Mouse (Mus musculus) granulocyte monocyte progenitor cell, adult 5-6 weeks (primary cell): ENCODE measurements around the gene Crlf3. TPM values are rescaled to one million over a fixed set of nuclear protein-coding genes. Genes with fewer than 3 reads are reported as not detected.
A peak's percentile ranks its signal among the peaks of the same experiment; 100 is the strongest.
"Not testable (repeated sequence)": the region's sequence is repeated elsewhere in the genome, so short reads cannot be mapped to it uniquely, and the experiment has no call there.

Source experiments
- ATAC-seq: replicated peaks from 2 replicates; pipeline ENCODE4 v1.8.0; 2016; ENCODE audit warnings: mild to moderate bottlenecking, moderate TSS enrichment, inconsistent platforms; ENCODE audit not compliant: poor library complexity, severe bottlenecking
- total RNA-seq, 2 experiments: library from RNA; stranded (forward) in 1 of 2; stranded (reverse) in 1 of 2; fragments of 200-712, 200-1000 nt in 1 of 2; fragments of >200 nt in 1 of 2; fragmentation: Nextera tagmentation in 1 of 2; gene quantifications; 2 replicates each; pipeline ENCODE4 v1.2.3; 2014 to 2017

Gene Crlf3
- total RNA-seq, 2 experiments from 2014 or later: 85.9 to 95.3 TPM

DNA sequence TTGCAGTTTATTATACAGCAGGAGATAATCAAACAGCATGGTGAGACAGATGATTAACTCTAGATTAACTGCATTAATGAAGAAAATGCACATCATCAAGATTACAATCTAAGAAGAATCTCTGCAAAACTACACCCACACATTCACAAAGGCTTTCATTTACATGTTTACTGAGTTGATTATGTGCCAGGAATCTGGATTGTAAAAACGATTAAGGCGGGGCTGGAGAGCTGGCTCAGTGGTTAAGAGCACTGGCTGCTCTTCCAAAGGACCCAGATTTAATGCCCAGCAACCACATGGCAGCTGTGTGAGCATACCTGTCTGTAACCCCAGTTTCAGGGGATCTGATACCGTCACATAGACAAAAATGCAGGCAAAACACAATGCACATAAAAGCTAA lies 11.0 kb downstream of the Crlf3 start:
- no peak for ATAC-seq

DNA sequence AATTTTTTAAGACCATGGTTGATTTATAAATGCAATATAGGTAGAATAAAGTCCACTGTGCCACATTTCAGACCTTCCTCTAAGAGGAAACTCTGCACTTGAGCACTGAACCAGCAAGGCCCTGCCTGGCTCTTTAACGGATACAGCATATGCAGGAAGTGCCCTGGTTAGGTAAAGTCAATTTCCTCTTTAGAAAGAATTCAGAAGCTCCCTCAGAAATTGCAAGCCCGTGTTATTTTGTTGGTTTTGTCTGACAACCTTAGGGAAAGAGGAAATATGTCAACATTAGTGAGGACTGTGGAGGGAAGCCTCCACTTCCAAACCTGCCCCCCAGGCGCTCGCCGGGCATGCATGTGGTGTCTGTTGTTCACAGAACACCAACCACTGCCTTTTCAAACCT lies 13.2 kb downstream of the Crlf3 start:
- peak; percentile 94 for ATAC-seq

DNA sequence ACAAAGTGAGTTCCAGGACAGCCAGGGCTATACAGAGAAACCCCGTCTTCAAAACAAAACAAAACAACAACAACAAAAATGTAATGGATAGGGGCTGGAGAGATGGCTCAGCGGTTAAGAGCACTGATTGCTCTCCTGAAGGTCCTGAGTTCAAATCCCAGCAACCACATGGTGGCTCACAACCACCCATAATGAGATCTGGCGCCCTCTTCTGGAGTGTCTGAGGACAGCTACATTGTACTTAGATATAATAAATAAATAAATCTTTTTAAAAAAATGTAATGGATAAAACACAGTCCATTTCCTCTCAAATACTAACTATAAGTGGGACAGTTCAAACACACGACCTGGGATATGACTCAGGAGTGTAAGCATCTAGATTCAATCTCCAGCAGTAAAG lies 14.4 kb downstream of the Crlf3 start:
- not testable (repeated sequence) for ATAC-seq

DNA sequence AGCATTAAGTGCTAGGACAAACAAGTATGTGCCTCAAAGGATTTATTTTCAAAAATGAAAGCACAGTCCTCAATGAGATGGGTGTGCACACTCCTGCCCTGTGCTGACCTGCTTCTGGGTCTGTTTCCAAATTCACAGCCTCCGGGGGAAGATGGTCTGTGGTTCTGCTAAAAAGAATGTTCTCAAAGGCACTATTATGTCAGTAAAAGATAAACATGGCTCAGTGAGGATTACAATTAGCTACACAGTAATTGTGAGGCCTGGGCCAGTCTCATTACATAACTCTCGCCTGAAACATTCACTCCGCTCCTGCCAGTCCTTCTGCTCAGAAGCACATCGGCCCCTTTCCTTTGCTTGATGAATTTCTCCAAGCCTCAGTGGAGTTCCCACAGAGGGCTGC lies 18.6 kb downstream of the Crlf3 start:
- no peak for ATAC-seq

DNA sequence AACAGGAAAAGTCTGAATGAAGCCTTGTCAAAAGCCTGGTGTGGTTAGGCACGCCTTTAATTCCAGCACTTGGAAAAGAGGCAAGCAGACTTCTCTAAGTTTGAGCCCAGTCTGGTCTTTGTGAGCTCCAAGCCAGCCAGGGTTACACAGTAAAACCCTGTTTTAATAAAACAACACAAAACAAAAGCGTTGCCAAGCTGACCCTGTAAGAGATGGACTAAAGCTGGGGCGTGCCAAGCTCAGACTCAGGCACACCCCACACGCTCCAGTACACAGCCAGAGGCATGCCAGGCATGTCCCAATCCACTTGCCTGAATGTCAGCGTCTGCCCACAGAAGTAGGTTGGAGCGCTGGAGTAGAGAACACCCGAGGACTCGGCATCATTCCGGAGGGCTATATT lies 24.6 kb downstream of the Crlf3 start:
- ATAC-seq: no peak

DNA sequence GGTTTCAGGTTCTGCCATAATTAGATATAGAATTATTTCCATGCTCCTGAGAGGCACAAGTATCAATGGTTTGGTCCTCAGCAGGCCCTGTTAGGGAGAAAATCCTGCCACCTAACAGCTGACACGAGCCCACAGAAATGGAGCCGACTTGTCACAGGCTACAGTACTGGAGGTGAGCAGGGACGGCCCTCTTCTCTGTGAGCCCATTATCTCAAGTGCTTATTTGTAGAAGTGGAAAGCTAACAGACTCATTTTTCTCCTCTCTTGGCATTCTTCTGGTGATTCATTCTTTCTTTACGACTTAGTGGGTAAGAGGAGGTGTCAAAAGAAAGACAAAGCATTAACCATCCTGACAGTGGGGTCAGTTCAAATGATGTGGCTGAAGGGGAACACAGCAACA lies 26.1 kb downstream of the Crlf3 start:
- ATAC-seq: no peak

DNA sequence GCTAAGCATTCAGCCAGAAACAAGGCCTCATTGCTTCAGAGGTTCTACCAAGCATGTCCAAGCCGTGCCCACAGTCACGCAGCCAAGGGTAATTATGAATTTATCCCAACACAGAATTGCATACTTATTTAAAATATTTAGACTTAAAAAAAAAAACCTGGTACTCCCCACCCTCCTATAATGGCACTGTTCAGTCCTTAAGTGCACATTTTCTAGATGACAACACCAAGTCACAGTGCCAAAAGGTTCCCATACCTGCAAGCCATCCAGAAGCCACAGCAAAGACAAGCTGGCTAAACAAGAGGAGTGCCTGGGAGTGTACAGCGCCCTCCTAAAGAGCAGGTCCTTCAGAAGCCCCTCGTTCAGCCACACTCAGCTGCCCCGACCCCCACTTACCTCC lies 27.6 kb downstream of the Crlf3 start:
- no peak for ATAC-seq

DNA sequence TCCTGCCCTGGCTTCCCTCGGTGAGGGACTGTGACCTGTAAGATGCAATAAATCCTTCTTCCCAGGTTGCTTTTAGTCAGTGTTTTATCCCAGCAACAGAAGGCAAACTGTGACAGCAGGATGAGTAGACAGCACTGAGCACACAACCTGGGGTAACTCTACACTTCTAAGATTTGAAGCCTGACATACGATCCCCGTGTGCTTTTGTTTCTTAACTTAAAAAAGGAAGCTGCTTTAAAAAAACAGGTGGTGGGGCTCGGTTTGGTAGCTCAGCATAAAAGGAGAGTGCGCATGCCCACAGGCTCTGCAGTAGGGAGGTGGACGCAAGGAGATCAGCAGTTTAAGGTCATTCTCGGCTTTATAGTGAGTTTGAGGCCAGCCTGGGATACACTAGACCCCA lies 28.3 kb downstream of the Crlf3 start:
- no peak for ATAC-seq

DNA sequence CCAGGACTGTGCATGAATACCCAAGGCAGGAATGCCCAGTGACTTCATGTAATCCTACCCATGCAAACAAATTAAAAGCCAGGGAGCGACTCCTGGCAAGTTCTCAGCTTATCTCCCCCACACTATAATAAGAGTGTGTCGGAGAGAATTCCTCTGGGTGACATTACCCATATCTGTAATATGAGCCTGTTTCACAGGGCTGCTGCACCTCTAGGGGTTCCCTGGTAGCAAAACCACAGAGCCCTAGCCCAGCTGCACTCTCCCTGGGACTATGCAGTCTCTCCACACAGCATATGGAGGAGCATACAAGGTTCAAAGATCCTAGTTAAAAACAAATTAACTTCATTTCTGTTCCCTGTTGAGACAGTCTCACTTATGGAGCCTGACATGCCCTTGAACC lies 30.7 kb downstream of the Crlf3 start:
- no peak for ATAC-seq

DNA sequence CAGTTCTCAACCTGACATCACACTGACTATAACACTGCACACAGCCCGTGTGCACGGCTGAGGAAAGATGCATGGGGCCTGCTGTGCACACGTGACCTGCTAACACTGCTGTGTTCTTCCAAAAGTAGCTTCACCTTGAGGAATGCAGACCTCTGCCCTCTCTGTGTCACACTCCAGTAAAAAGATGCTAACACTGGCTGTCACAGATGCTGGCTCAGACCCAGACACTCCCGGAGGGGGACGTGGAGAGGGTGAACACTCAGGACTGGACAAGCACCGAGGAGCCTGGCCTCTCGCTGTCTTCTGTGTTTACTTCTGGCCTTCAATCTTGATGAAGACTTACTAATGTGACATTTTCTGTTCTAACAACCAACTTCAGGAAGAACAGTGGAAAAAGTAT lies 33.9 kb downstream of the Crlf3 start:
- ATAC-seq: no peak

DNA sequence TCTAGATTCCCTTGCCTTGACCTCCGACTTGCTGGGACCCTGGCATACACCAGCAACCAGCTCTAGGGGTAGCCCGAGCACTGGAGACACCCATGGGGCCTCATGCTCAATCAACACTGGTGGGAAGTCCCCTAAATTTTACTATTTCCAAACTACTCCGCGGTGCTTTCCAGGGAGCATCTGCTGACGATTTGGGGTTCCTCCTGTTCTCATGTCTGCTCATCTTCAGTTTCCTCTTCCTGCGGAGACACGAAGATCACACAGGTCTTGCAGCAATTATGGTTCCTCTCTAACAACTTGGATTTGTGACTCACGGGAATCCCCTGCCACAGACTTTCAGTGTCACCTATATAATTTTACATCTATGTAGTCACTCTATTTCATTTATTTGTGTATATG lies 37.4 kb downstream of the Crlf3 start:
- ATAC-seq: peak; percentile 33; the same call in 1 of the 2 replicates

DNA sequence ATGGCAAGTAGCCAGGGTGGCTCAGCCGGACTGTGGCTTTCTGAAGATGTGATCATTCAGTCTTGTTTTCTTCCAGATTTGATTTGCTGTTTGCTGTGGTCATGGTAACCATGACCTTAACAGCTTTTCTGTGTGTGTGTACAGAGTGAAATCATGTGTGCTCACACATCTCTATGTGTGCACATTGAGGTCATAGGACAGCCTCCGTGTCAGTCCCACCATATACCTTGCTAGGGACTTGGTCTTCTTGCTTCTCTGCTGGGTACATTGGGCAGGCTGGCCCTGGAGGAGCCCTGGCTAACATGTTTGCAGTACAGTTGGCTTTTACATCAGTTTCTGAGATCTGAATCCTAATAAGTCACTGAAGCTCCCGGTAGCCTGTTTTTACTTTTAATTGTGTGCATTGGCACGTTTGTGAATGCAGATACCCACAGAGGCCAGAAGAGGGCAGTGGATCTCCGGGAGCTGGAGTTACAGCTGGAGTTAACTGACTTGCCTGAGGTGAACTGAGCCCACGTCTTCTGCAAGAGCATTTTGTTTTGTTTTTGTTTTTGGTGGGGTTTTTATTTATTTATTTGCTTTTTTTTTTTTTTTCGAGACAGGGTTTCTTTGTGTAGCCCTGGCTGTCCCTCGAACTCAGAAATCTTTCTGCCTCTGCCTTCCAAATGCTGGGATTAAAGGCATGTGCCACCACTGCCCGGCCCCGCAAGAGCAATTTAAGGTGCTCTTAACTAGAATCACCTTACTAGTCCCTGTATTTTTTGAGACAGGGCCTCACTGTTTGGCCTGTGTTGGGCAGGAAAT lies 38.0 kb downstream of the Crlf3 start:
- ATAC-seq: peak; percentile 73

DNA sequence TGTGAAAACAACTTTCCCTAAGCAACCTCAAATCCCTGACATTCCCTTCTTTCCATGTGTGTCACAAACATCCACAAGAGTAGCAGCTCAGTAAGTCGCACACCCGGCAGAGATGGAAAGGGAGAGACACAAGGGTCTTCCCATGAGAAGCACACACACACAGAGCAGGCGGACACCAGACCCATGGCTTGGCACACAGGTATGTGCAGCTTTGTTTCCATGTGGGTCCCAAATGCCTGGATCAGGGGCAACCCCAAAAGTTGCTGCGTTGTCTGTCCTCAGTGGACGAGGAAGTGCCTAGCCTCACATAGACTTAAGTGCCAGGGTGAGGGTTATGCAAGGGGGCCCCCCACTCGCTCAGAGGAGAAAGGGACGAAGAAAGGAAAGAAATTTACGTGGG lies 43.3 kb downstream of the Crlf3 start:
- no peak for ATAC-seq

DNA sequence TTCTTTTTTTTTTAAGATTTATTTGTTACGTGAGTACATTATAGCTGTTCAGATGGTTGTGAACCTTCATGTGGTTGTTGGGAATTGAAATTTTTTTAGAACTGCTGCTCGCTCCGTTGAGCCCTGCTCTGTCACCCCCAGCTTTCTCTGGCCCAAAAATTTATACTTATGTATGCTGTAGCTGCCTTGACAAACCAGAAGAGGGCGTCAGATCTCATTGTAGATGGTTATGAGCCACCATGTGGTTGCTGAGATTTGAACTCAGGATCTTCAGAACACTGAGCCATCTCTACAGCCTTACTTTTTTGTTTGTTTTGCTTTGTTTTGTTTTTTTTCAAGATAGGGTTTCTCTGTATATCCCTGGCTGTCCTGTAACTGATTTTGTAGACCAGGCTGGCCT lies 59.5 kb downstream of the Crlf3 start:
- no peak for ATAC-seq

DNA sequence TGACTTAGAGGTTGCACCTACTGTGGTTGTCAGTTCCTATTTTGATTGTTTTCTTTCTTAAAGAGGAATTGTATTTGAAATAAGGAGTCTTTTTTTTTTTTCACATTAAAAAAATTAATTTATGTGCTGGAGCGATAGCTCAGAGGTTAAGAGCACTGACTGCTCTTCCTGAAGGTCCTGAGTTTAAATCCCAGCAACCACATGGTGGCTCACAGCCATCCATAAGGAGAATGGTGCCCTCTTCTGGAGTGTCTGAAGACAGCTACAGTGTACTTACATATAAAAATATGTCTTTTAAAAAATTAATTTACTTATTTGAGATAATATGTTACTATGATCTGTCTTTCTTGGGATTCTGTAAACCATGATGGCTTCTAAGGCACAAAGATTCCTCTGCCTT lies 61.0 kb downstream of the Crlf3 start:
- ATAC-seq: no peak

DNA sequence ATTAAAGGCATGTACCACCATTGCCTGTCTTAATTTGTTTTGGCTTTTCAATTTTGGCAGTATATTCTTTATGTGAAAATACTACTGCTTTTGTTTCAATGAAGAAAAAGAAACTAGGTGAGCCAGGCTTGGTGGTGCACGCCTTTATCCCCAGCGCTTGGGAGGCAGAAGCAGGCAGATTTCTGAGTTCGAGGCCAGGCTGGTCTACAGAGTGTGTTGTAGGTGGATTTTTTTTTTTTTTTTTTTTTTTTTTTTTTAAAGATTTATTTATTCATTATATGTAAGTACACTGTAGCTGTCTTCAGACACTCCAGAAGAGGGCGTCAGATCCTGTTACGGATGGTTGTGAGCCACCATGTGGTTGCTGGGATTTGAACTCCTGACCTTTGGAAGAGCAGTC lies 64.3 kb downstream of the Crlf3 start:
- not testable (repeated sequence) for ATAC-seq

Other genes with a start within 250 kb of the Crlf3 start
- gene Utp6, start 118.6 kb downstream of the Crlf3 start, total RNA-seq (2014; fragmentation: Nextera tagmentation): 45.4 and 52.5 TPM in 2 replicates
- 102 and 105 TPM in 2 replicates for gene Utp6, start 118.6 kb downstream of the Crlf3 start, total RNA-seq (2017)
- gene Suz12, start 87.9 kb downstream of the Crlf3 start, total RNA-seq (2014; fragmentation: Nextera tagmentation): 79.4 and 102 TPM in 2 replicates
- 81.6 and 97.8 TPM in 2 replicates for gene Suz12, start 87.9 kb downstream of the Crlf3 start, total RNA-seq (2017)
- gene Atad5, start 8.4 kb upstream of the Crlf3 start, total RNA-seq (2014; fragmentation: Nextera tagmentation): 29.5 and 45.3 TPM in 2 replicates
- 34.5 and 37.3 TPM in 2 replicates for gene Atad5, start 8.4 kb upstream of the Crlf3 start, total RNA-seq (2017)
- gene Tefm, start 61.2 kb upstream of the Crlf3 start, total RNA-seq (2014; fragmentation: Nextera tagmentation): 23.9 and 27.3 TPM in 2 replicates
- gene Tefm, start 61.2 kb upstream of the Crlf3 start, total RNA-seq (2017): 23.1 and 23.8 TPM in 2 replicates
- gene Adap2, start 73.1 kb upstream of the Crlf3 start, total RNA-seq (2014; fragmentation: Nextera tagmentation): not detected in 2 replicates
- gene Adap2, start 73.1 kb upstream of the Crlf3 start, total RNA-seq (2017): not detected in 2 replicates
- 11.1 and 11.8 TPM in 2 replicates for gene Rnf135, start 102.9 kb upstream of the Crlf3 start, total RNA-seq (2014; fragmentation: Nextera tagmentation)
- 3.3 and 6.4 TPM in 2 replicates for gene Rnf135, start 102.9 kb upstream of the Crlf3 start, total RNA-seq (2017)
- 49.8 and 54.1 TPM in 2 replicates for gene Rhot1, start 128.0 kb upstream of the Crlf3 start, total RNA-seq (2014; fragmentation: Nextera tagmentation)
- 44.8 and 58.0 TPM in 2 replicates for gene Rhot1, start 128.0 kb upstream of the Crlf3 start, total RNA-seq (2017)
- gene Rhbdl3, start 219.9 kb upstream of the Crlf3 start, total RNA-seq (2014; fragmentation: Nextera tagmentation): 1.1 and 1.2 TPM in 2 replicates
- 0.21 and 1.5 TPM in 2 replicates for gene Rhbdl3, start 219.9 kb upstream of the Crlf3 start, total RNA-seq (2017)